Mouse (Mus musculus): ENCODE measurements around the gene Shc1.
"Not testable (repeated sequence)": the region's sequence is repeated elsewhere in the genome, so short reads cannot be mapped to it uniquely, and the experiment has no call there.

Shc1 gene

GRCm38 (mm10) chr3:89418861-89419250 is 613 bp downstream of the Shc1 start:
- peak; percentile 89 for DNase-seq (ENCODE audit: low spot score)

GRCm38 (mm10) chr3:89419571-89419970 is 1.3 kb downstream of the Shc1 start:
- peak; percentile 67 for DNase-seq (ENCODE audit: low spot score)

- no peak for DNase-seq (ENCODE audit: low spot score)
Observed at GRCm38 (mm10) chr3:89419981-89420380, 1.7 kb downstream of the Shc1 start.

- no peak for DNase-seq (ENCODE audit: low spot score)
Observed at GRCm38 (mm10) chr3:89420421-89420820, 2.2 kb downstream of the Shc1 start.

- DNase-seq (ENCODE audit: low spot score) = peak; percentile 88
Observed at GRCm38 (mm10) chr3:89421002-89421774, 2.9 kb downstream of the Shc1 start.

- peak; percentile 28 for DNase-seq (ENCODE audit: low spot score)
Observed at GRCm38 (mm10) chr3:89421810-89422473, 3.7 kb downstream of the Shc1 start.

GRCm38 (mm10) chr3:89422556-89423205 is 4.4 kb downstream of the Shc1 start:
- DNase-seq (ENCODE audit: low spot score) = no peak

GRCm38 (mm10) chr3:89424416-89425140 is 6.3 kb downstream of the Shc1 start:
- DNase-seq (ENCODE audit: low spot score) = no peak

GRCm38 (mm10) chr3:89425141-89425525 is 6.9 kb downstream of the Shc1 start:
- no peak for DNase-seq (ENCODE audit: low spot score)

GRCm38 (mm10) chr3:89425876-89426275 is 7.6 kb downstream of the Shc1 start:
- no peak for DNase-seq (ENCODE audit: low spot score)

GRCm38 (mm10) chr3:89429021-89429420 is 10.8 kb downstream of the Shc1 start:
- not testable (repeated sequence) for DNase-seq (ENCODE audit: low spot score)

- DNase-seq (ENCODE audit: low spot score) = peak; percentile 95
Observed at GRCm38 (mm10) chr3:89430171-89431159, 12.2 kb downstream of the Shc1 start, which contains the start of gene Pygo2. TSS of gene Pygo2 (plus strand) at chr3:89430214.

GRCm38 (mm10) chr3:89432606-89433005 is 14.4 kb downstream of the Shc1 start:
- no peak for DNase-seq (ENCODE audit: low spot score)

- DNase-seq (ENCODE audit: low spot score) = no peak
Observed at GRCm38 (mm10) chr3:89434532-89434931, 16.3 kb downstream of the Shc1 start.

- DNase-seq (ENCODE audit: low spot score) = no peak
Observed at GRCm38 (mm10) chr3:89435041-89435440, 16.8 kb downstream of the Shc1 start.

- DNase-seq (ENCODE audit: low spot score) = peak; percentile 92
Observed at GRCm38 (mm10) chr3:89436176-89437113, 18.2 kb downstream of the Shc1 start, which contains the start of gene Pbxip1. TSS of gene Pbxip1 (plus strand) at chr3:89436706.

- peak; percentile 63 for DNase-seq (ENCODE audit: low spot score)
Observed at GRCm38 (mm10) chr3:89437269-89437668, 19.0 kb downstream of the Shc1 start.

GRCm38 (mm10) chr3:89440691-89441090 is 22.4 kb downstream of the Shc1 start:
- no peak for DNase-seq (ENCODE audit: low spot score)

GRCm38 (mm10) chr3:89448720-89449537 is 30.7 kb downstream of the Shc1 start:
- no peak for DNase-seq (ENCODE audit: low spot score)

All from embryo, embryonic 10.5 days (tissue).